Mouse (Mus musculus) kidney, adult 2 months (tissue): ENCODE measurements around the gene Epha1.

Experiments
- CTCF ChIP-seq: fragments of 200-500 bp; conservative IDR thresholded peaks from 2 replicates; pipeline ENCODE4 v1.5.1; 2011; ENCODE audit warnings: low read depth, mild to moderate bottlenecking, control low read depth, low read length, moderate library complexity, mixed read lengths; ENCODE audit not compliant: insufficient read depth, insufficient read length
- POLR2A ChIP-seq: fragments of 200-500 bp; IDR thresholded peaks from one replicate; pipeline ENCODE4 v1.6.1; 2011; ENCODE audit warnings: low read depth, low read length, control low read depth

DNA sequence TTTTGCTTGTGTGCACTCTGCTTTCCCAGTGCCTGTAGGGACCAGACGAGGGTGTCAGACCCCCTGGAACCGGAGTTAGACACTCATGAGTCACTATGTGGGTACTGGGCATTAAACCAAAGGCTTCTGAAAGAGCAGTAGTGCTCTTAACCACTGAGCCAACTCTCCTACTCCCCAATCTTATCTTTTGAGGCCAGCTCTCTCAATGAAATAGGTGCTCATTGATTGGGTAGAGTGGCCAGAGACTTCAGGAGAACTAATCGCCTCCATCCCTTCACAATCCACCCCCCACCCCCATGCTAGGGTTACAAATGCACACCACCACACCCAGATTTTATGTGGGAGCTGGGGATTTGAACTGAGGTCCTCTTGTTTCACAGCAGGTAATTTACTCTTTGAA is 44.3 kb downstream of the Epha1 start:
- TF ChIP-seq CTCF, result no peak
- TF ChIP-seq POLR2A, result no peak
